Mouse (Mus musculus): ENCODE measurements around the gene Ash1l. TPM values are rescaled to one million over a fixed set of nuclear protein-coding genes. Genes with fewer than 3 reads are reported as not detected.
A peak's percentile ranks its signal among the peaks of the same experiment; 100 is the strongest.

Ash1l gene
- total RNA-seq, 1 experiment = 11.2 TPM

DNA sequence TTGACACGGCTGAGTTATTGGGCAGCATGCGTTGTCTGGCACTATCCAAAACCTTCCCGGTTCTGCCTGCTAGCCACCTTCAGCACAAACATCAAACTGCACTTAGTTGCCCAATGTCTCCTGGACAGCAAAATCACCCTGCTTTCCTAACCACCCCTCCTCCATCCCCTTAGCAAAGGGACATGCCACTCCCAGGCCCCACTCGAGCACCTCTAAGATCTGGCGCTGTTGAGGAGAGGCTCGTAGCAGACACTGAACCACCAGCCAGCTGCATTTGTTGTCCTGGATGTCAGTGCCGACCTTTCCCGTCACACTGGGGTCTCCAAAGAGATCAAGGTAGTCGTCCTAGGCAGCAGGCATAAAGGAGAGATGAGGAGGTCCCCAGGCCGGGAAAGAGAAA lies 143.6 kb downstream of the Ash1l start:
- TF ChIP-seq ZC3H11A (IDR thresholded peaks at IDR 0.05; ENCODE audit: borderline replicate concordance, low read depth, low read length) (no peak), HCFC1 (IDR thresholded peaks at IDR 0.05; ENCODE audit: borderline replicate concordance, insufficient read depth, low read length) (no peak), CHD2 (IDR thresholded peaks at IDR 0.05; ENCODE audit: low read depth, low read length) (no peak), MAFK (IDR thresholded peaks at IDR 0.05; ENCODE audit: insufficient read depth, low read depth, low read length) (no peak), ZNF384 (IDR thresholded peaks at IDR 0.05; ENCODE audit: low read depth, low read length) (no peak)
- in situ Hi-C loops (cut with MboI; ENCODE audit: low sequenced_read_pairs in 2 of 2, unreplicated experiment in 2 of 2) = no loop called here
- Histone ChIP-seq H3K27ac (ENCODE audit: insufficient read depth, low read depth, low read length, poor library complexity, severe bottlenecking) (no peak overlapping the region), H3K9me3 (ENCODE audit: control insufficient read depth, insufficient read depth, low read depth, low read length) (no peaks in the 10 kb centered on the region), H3K4me1 (ENCODE audit: control insufficient read depth in 2 of 2, insufficient read depth in 2 of 2, low read length in 2 of 2, poor library complexity in 1 of 2) (peaks cover 3 to 20% of the 10 kb centered on the region in 2 experiments; a peak in 2 of 4 replicates), H3K4me3 (ENCODE audit: insufficient read depth in 1 of 2, low read depth in 1 of 2, low read length in 2 of 2, poor library complexity in 1 of 2, severe bottlenecking in 1 of 2) (no peak overlapping the region), H3K9ac (ENCODE audit: insufficient read depth, low read depth, low read length, poor library complexity, severe bottlenecking) (no peak overlapping the region), H3K36me3 (ENCODE audit: control insufficient read depth, insufficient read depth, low read length, poor library complexity, severe bottlenecking) (peaks cover 38% of the 10 kb centered on the region)
- DNase-seq (ENCODE audit: low read depth, low spot score) = no peak

DNA sequence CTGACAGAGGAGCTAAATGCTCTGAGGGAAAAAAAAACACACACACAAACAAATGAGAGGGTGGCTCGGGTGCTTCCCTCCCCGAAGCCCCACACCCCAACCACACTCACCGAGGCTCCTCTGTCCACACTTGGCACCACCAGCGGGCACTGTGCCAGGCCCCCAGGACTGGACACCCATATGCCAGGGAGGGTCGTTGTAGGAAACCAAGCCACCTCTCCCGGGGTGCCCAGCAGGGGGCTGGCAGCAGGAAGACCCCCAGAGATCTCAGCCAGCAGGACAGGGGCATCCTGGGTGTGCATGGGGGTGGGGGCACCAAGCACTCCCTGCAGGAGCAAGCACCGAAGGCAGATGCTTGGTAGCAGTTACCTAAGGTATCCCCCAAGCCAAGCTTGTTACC lies 150.4 kb downstream of the Ash1l start, which contains the start of gene Gm43738:
Gm43738 (minus strand) TSS at position 289 of the 400 bp plus-strand sequence.
- peaks cover 29% of the 10 kb centered on the region for H3K36me3 ChIP-seq (ENCODE audit: control insufficient read depth, insufficient read depth, low read length, poor library complexity, severe bottlenecking)
- H3K4me3 ChIP-seq (ENCODE audit: insufficient read depth in 1 of 2, low read depth in 1 of 2, low read length in 2 of 2, poor library complexity in 1 of 2, severe bottlenecking in 1 of 2) = peak within 1 kb of the TSS; percentile 83 to 97
- in situ Hi-C loops (cut with MboI; ENCODE audit: low sequenced_read_pairs in 2 of 2, unreplicated experiment in 2 of 2) = no loop called here
- peak within 1 kb of the TSS; percentile 70 for H3K27ac ChIP-seq (ENCODE audit: insufficient read depth, low read depth, low read length, poor library complexity, severe bottlenecking)
- peaks cover 0 to 5% of the 10 kb centered on the region in 2 experiments; a peak in 2 of 4 replicates for H3K4me1 ChIP-seq (ENCODE audit: control insufficient read depth in 2 of 2, insufficient read depth in 2 of 2, low read length in 2 of 2, poor library complexity in 1 of 2)
- H3K9me3 ChIP-seq (ENCODE audit: control insufficient read depth, insufficient read depth, low read depth, low read length) = no peaks in the 10 kb centered on the region
- TF ChIP-seq ZC3H11A (IDR thresholded peaks at IDR 0.05; ENCODE audit: borderline replicate concordance, low read depth, low read length) (no peak), ZNF384 (IDR thresholded peaks at IDR 0.05; ENCODE audit: low read depth, low read length) (no peak), HCFC1 (IDR thresholded peaks at IDR 0.05; ENCODE audit: borderline replicate concordance, insufficient read depth, low read length) (no peak), MAFK (IDR thresholded peaks at IDR 0.05; ENCODE audit: insufficient read depth, low read depth, low read length) (no peak), CHD2 (IDR thresholded peaks at IDR 0.05; ENCODE audit: low read depth, low read length) (no peak)
- no peak for DNase-seq (ENCODE audit: low read depth, low spot score)
- peak within 1 kb of the TSS; percentile 77 for H3K9ac ChIP-seq (ENCODE audit: insufficient read depth, low read depth, low read length, poor library complexity, severe bottlenecking)

DNA sequence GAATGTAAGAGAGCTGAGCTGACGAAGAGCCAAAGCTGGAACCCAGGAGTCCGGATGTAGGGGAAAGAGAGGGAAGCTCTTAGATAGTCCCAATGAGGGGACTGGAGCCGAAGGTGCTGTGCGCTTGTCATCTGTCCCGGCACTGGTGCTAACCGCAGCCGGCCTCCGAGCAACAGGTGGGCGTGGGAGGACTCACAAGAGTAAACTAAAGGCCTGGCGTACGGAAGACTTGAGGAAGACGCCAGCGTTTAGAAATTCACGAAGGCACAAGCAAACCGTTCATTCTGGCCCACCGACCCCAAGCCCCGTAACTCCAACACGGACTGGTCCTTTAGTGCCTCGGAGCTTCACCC lies 151.0 kb downstream of the Ash1l start:
- Histone ChIP-seq H3K36me3 (ENCODE audit: control insufficient read depth, insufficient read depth, low read length, poor library complexity, severe bottlenecking) (peaks cover 23% of the 10 kb centered on the region), H3K9me3 (ENCODE audit: control insufficient read depth, insufficient read depth, low read depth, low read length) (no peaks in the 10 kb centered on the region), H3K4me3 (ENCODE audit: insufficient read depth in 1 of 2, low read depth in 1 of 2, low read length in 2 of 2, poor library complexity in 1 of 2, severe bottlenecking in 1 of 2) (peak overlapping the region; percentile 83 to 97), H3K9ac (ENCODE audit: insufficient read depth, low read depth, low read length, poor library complexity, severe bottlenecking) (peak overlapping the region; percentile 77), H3K27ac (ENCODE audit: insufficient read depth, low read depth, low read length, poor library complexity, severe bottlenecking) (peak overlapping the region; percentile 70), H3K4me1 (ENCODE audit: control insufficient read depth in 2 of 2, insufficient read depth in 2 of 2, low read length in 2 of 2, poor library complexity in 1 of 2) (peaks cover 0 to 5% of the 10 kb centered on the region in 2 experiments; a peak in 2 of 4 replicates)
- TF ChIP-seq MAFK (IDR thresholded peaks at IDR 0.05; ENCODE audit: insufficient read depth, low read depth, low read length) = no peak
- TF ChIP-seq HCFC1 (IDR thresholded peaks at IDR 0.05; ENCODE audit: borderline replicate concordance, insufficient read depth, low read length) = no peak
- TF ChIP-seq ZC3H11A (IDR thresholded peaks at IDR 0.05; ENCODE audit: borderline replicate concordance, low read depth, low read length) = no peak
- TF ChIP-seq CHD2 (IDR thresholded peaks at IDR 0.05; ENCODE audit: low read depth, low read length) = no peak
- TF ChIP-seq ZNF384 (IDR thresholded peaks at IDR 0.05; ENCODE audit: low read depth, low read length) = no peak
- DNase-seq (ENCODE audit: low read depth, low spot score) = no peak
- in situ Hi-C loops (cut with MboI; ENCODE audit: low sequenced_read_pairs in 2 of 2, unreplicated experiment in 2 of 2) = no loop called here

DNA sequence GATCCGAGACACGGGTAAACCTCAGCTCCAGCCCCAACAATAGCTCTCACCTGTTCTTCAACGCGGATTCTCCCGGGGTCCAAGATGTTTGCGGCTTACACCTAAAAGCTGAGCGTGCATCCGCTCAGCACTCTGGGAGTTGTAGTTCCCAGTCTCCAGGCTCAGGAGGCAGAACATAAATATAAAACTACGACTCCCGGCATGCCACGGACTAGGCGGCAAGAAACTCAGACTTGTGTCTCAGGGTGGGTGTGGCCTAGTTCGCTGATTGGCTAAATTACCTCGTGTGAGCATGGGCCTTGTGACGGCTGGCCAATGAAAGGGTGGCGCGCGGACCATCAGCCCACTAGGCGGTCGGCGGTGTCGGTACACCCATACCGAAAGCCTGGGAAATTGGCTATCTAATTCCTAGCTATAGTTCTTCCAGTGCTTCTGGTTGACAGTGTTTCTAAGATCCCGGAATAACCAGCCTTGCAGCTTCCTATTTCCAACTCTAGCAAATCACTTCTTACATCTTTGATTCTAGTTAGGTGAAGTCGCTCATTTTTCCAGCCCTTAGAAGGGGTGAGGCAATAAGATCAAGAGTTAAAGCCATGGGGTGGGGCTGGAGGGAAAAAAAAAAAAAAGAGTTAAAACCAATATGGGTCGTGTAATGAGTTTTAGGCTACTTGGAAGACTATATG lies 151.5 kb downstream of the Ash1l start, which contains the start of gene Fdps:
Fdps (minus strand) TSS at position 148 of the 683 bp plus-strand sequence.
- TF ChIP-seq HCFC1 (IDR thresholded peaks at IDR 0.05; ENCODE audit: borderline replicate concordance, insufficient read depth, low read length) (peak; percentile 100), CHD2 (IDR thresholded peaks at IDR 0.05; ENCODE audit: low read depth, low read length) (no peak), ZC3H11A (IDR thresholded peaks at IDR 0.05; ENCODE audit: borderline replicate concordance, low read depth, low read length) (no peak), ZNF384 (IDR thresholded peaks at IDR 0.05; ENCODE audit: low read depth, low read length) (peak; percentile 81), MAFK (IDR thresholded peaks at IDR 0.05; ENCODE audit: insufficient read depth, low read depth, low read length) (peak; percentile 96)
- peak; percentile 98 for DNase-seq (ENCODE audit: low read depth, low spot score)
- H3K9me3 ChIP-seq (ENCODE audit: control insufficient read depth, insufficient read depth, low read depth, low read length) = no peaks in the 10 kb centered on the region
- peak within 1 kb of the TSS; percentile 70 for H3K27ac ChIP-seq (ENCODE audit: insufficient read depth, low read depth, low read length, poor library complexity, severe bottlenecking)
- in situ Hi-C loops (cut with MboI; ENCODE audit: low sequenced_read_pairs in 2 of 2, unreplicated experiment in 2 of 2) = no loop called here
- H3K4me3 ChIP-seq (ENCODE audit: insufficient read depth in 1 of 2, low read depth in 1 of 2, low read length in 2 of 2, poor library complexity in 1 of 2, severe bottlenecking in 1 of 2) = peak within 1 kb of the TSS; percentile 83 to 97
- H3K4me1 ChIP-seq (ENCODE audit: control insufficient read depth in 2 of 2, insufficient read depth in 2 of 2, low read length in 2 of 2, poor library complexity in 1 of 2) = peaks cover 0 to 5% of the 10 kb centered on the region in 2 experiments; a peak in 2 of 4 replicates
- peaks cover 22% of the 10 kb centered on the region for H3K36me3 ChIP-seq (ENCODE audit: control insufficient read depth, insufficient read depth, low read length, poor library complexity, severe bottlenecking)
- H3K9ac ChIP-seq (ENCODE audit: insufficient read depth, low read depth, low read length, poor library complexity, severe bottlenecking) = peak within 1 kb of the TSS; percentile 77

Measured in ES-E14 (cell line).